Mouse (Mus musculus): Measurements from ENCODE around the gene Slc12a8. TPM values are rescaled to one million over a fixed set of nuclear protein-coding genes. Genes with fewer than 3 reads are reported as not detected.

Gene Slc12a8
- polyA plus RNA-seq, 1 experiment from 2014 or later = 6.2 TPM

- no peaks in the 10 kb centered on the region for H3K9me3 ChIP-seq
- H3K4me1 ChIP-seq (replicated peaks) = peaks cover 18% of the 10 kb centered on the region
- peak within 1 kb of the TSS; percentile 87 for H3K4me3 ChIP-seq (replicated peaks)
- H3K36me3 ChIP-seq = no peaks in the 10 kb centered on the region
- peak within 1 kb of the TSS; percentile 95 for H3K9ac ChIP-seq
- H3K27ac ChIP-seq = peak within 1 kb of the TSS; percentile 83
- peak; percentile 93 for ATAC-seq
- H3K27me3 ChIP-seq (replicated peaks) = no peaks in the 10 kb centered on the region
- under 1% methylated on average over 37 of the region's 57 CpGs for WGBS
- peak within 1 kb of the TSS; percentile 91 for H3K4me2 ChIP-seq (replicated peaks)
Measured at GRCm38 (mm10) chr16:33684162-33684702, 167.1 kb downstream of the Slc12a8 start, which contains the start of gene Heg1. Gene Heg1, plus strand, starts transcription at chr16:33684370.

DNA sequence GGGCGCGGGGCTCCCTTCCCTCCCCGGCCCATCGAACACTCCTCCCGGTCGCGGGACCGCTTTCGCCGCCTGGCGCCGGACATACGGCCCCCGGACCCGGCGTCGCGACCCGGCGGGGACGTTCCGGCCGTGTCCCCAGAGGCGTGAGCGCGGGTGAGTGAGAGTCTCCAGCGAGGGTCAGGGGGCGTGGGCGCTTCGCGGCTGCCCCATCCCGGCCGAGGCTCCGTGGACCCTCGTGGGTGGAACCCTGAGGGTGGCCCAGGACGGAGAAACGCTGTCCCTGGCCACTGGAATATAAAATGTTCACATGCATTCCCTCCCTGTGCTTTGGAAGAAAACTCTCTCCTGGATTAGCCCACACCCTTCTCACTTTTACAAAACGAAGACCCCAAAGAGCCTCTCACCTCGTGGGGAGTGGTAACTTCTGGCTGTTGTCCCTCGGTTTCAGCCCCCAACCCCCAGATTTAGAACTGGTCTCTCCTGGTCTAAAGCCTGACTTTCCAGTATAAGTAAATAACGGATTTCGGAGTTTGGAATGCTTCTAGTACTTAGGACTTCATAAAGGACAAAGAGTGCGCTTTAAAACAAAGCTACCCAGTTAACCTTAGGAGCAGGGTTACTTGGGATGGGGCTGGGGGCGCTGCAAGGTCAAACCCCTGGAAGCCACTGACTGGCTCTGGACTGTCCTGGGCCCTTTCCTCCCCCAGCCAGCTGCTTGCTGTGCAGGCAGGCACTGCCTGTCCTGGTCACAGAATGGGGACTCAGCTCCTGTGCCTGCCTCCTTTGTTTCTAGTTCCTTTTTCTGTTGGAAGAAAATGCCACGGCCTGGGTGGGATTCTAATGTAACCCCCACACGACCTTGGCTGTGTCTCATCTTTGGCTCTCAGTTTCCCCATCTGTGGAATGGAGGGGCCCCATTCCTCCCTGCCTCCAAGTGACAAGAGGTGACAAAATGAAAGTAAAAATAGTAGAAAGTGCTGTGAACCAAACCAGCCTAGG, 167.9 kb downstream of the Slc12a8 start:
- peak overlapping the region; percentile 91 for H3K4me2 ChIP-seq (replicated peaks)
- peaks cover 18% of the 10 kb centered on the region for H3K4me1 ChIP-seq (replicated peaks)
- H3K9me3 ChIP-seq = no peaks in the 10 kb centered on the region
- H3K36me3 ChIP-seq = no peaks in the 10 kb centered on the region
- peak; percentile 64 for ATAC-seq
- H3K9ac ChIP-seq = peak overlapping the region; percentile 95
- H3K4me3 ChIP-seq (replicated peaks) = peak overlapping the region; percentile 87
- 1% methylated on average over 46 of the region's 46 CpGs for WGBS
- no peaks in the 10 kb centered on the region for H3K27me3 ChIP-seq (replicated peaks)
- H3K27ac ChIP-seq = peak overlapping the region; percentile 83

DNA sequence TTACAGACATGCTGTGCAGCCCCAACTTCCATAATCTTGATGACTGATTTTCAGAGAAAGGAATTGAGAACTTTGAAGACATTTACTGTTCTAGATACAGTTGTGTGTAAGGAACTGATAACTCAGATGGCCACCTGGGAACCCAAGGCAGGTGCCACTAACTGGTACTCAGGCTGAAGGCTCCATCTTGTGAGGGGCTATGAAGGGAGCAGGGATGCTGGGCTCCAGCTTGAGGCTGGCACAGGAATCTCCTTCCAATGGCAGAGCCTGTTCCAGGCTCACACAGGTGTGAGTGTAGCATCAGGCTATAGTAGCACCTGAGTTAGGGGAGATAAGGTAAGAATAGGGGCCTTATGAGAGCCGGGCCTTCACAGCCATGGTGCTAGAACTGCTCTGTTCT, 168.9 kb downstream of the Slc12a8 start:
- H3K27me3 ChIP-seq (replicated peaks) = no peaks in the 10 kb centered on the region
- peaks cover 13% of the 10 kb centered on the region for H3K4me1 ChIP-seq (replicated peaks)
- no peaks in the 10 kb centered on the region for H3K9me3 ChIP-seq
- H3K4me3 ChIP-seq (replicated peaks) = peak overlapping the region; percentile 87
- H3K36me3 ChIP-seq = no peaks in the 10 kb centered on the region
- peak overlapping the region; percentile 95 for H3K9ac ChIP-seq
- 75% methylated on average over 1 of the region's 1 CpGs for WGBS
- H3K27ac ChIP-seq = no peak overlapping the region
- peak overlapping the region; percentile 91 for H3K4me2 ChIP-seq (replicated peaks)
- ATAC-seq = no peak

GRCm38 (mm10) chr16:33687724-33688123, 170.6 kb downstream of the Slc12a8 start:
- Histone ChIP-seq H3K4me1 (replicated peaks) (peaks cover 13% of the 10 kb centered on the region), H3K9ac (no peak overlapping the region), H3K4me3 (replicated peaks) (no peak overlapping the region), H3K36me3 (no peaks in the 10 kb centered on the region), H3K27ac (no peak overlapping the region), H3K27me3 (replicated peaks) (no peaks in the 10 kb centered on the region), H3K4me2 (replicated peaks) (peak overlapping the region; percentile 91; the same call in 1 of the 2 replicates), H3K9me3 (no peaks in the 10 kb centered on the region)
- no peak for ATAC-seq
- 72% methylated on average over 3 of the region's 3 CpGs for WGBS

DNA sequence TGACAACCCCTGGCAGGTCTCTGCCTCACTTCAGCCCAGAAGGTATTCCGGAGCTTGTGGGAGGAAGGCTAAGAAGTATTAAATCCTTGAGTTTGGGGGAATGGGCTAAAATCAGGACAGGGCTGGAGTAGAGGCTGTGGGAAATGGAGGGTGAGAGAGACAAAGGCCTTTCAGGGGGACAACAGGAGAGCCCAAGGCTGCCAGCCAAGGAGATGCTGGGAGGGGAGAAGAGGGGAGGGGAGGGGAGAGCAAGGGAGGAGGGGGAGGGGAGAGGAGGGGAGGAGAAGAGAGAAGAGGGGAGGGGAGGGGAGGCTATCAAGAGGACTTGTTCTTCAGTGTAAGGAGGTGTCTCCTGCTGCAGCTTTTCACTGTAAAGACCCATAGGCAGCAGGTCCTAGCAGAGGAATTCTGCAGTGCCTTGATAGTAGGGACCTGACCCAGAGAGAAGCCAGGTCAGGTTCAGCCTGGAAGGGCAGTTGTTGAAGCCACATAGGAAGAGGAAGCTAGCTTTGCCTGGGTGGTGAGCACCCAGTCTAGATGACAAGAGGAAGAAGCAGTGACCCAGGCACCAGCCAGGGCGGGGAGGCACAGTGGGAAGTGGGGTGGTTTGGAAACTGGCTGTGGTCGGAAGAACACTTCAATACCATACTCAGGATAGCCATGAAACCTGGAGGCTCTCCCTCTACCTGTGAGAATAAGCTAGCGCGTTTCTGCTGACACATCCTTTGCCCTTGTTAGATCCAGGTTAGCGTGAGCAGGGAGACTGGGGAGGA, 174.0 kb downstream of the Slc12a8 start:
- H3K9ac ChIP-seq = no peak overlapping the region
- peaks cover 12% of the 10 kb centered on the region for H3K4me1 ChIP-seq (replicated peaks)
- H3K27me3 ChIP-seq (replicated peaks) = no peaks in the 10 kb centered on the region
- no peak for ATAC-seq
- no peak overlapping the region for H3K27ac ChIP-seq
- no peaks in the 10 kb centered on the region for H3K36me3 ChIP-seq
- H3K9me3 ChIP-seq = no peaks in the 10 kb centered on the region
- WGBS = 80% methylated on average over 6 of the region's 6 CpGs
- H3K4me2 ChIP-seq (replicated peaks) = no peak overlapping the region
- H3K4me3 ChIP-seq (replicated peaks) = no peak overlapping the region

DNA sequence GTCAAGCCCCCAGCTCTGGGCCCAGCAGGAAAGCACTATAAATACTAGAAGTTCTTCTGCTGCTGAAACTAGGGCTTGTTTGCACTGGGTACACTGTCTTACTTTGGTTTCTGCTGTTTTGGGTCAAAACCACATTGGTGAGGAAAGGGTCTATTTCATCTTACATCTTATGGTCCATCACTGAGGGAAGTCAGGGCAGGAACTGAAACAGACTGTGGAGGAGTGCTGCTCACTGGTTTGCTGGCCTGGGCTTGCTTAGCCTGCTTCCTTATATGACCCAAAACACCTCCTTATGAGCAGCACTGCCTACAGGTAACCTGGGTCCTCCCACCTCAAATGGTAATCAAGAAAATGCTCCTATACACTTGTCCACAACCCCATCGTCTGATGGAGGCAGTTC, 176.4 kb downstream of the Slc12a8 start:
- H3K27ac ChIP-seq = no peak overlapping the region
- no peak overlapping the region for H3K4me3 ChIP-seq (replicated peaks)
- H3K4me1 ChIP-seq (replicated peaks) = peaks cover 10% of the 10 kb centered on the region
- no peaks in the 10 kb centered on the region for H3K27me3 ChIP-seq (replicated peaks)
- no peak for ATAC-seq
- no peaks in the 10 kb centered on the region for H3K9me3 ChIP-seq
- no peak overlapping the region for H3K4me2 ChIP-seq (replicated peaks)
- H3K9ac ChIP-seq = no peak overlapping the region
- WGBS = 88% methylated on average over 1 of the region's 1 CpGs
- no peaks in the 10 kb centered on the region for H3K36me3 ChIP-seq

GRCm38 (mm10) chr16:33696811-33697575, 179.9 kb downstream of the Slc12a8 start:
- Histone ChIP-seq H3K4me1 (replicated peaks) (peaks cover 15% of the 10 kb centered on the region), H3K36me3 (no peaks in the 10 kb centered on the region), H3K27ac (peak overlapping the region; percentile 20), H3K9ac (no peak overlapping the region), H3K27me3 (replicated peaks) (no peaks in the 10 kb centered on the region), H3K9me3 (no peaks in the 10 kb centered on the region), H3K4me3 (replicated peaks) (no peak overlapping the region), H3K4me2 (replicated peaks) (no peak overlapping the region)
- ATAC-seq = no peak
- 63% methylated on average over 13 of the region's 13 CpGs for WGBS

DNA sequence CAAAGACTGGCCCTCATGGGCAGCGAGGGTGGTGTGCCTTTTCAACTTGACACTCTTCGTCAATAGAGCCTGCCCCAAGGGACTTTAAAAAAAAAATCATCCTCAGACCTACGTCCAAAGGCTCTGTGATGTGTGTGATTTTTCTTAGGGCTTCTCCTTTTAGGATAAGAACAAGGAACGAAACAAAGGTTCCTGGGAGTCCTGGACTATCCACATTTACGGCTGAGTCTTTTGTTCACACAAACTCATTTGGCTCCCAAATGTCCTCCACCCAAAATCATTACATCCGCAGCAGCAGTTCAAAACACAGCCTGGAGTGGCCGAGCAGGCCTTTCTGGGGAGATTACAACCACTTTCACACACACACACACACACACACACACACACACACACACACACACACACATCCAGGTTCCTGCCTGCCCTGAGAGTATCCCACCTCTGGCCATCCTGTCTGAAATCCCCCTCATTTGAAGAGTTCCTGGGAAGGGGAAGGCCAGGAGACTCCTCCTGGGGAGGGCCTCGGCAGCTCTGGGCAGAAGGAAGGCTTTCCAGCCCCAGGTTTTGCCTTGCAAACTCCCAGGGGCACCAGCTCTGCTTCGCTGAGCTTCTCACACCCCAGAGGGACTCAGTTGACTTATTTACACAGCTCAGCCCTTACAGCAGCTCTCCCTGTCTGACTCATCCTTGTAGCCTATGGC, 180.6 kb downstream of the Slc12a8 start:
- no peak overlapping the region for H3K4me2 ChIP-seq (replicated peaks)
- peak; percentile 59; the same call in 1 of the 2 replicates for ATAC-seq
- WGBS = 46% methylated on average over 9 of the region's 9 CpGs
- H3K9ac ChIP-seq = no peak overlapping the region
- H3K4me1 ChIP-seq (replicated peaks) = peaks cover 15% of the 10 kb centered on the region
- no peak overlapping the region for H3K4me3 ChIP-seq (replicated peaks)
- H3K27ac ChIP-seq = peak overlapping the region; percentile 49
- H3K9me3 ChIP-seq = no peaks in the 10 kb centered on the region
- H3K27me3 ChIP-seq (replicated peaks) = no peaks in the 10 kb centered on the region
- H3K36me3 ChIP-seq = no peaks in the 10 kb centered on the region

GRCm38 (mm10) chr16:33698277-33698790, 181.2 kb downstream of the Slc12a8 start:
- Histone ChIP-seq H3K27ac (peak overlapping the region; percentile 49; the same call in 1 of the 2 replicates), H3K9ac (no peak overlapping the region), H3K4me3 (replicated peaks) (no peak overlapping the region), H3K36me3 (no peaks in the 10 kb centered on the region), H3K4me2 (replicated peaks) (peak overlapping the region; percentile 24; the same call in 1 of the 2 replicates), H3K27me3 (replicated peaks) (no peaks in the 10 kb centered on the region), H3K4me1 (replicated peaks) (peaks cover 15% of the 10 kb centered on the region), H3K9me3 (no peaks in the 10 kb centered on the region)
- peak; percentile 53 for ATAC-seq
- WGBS = 36% methylated on average over 12 of the region's 12 CpGs

DNA sequence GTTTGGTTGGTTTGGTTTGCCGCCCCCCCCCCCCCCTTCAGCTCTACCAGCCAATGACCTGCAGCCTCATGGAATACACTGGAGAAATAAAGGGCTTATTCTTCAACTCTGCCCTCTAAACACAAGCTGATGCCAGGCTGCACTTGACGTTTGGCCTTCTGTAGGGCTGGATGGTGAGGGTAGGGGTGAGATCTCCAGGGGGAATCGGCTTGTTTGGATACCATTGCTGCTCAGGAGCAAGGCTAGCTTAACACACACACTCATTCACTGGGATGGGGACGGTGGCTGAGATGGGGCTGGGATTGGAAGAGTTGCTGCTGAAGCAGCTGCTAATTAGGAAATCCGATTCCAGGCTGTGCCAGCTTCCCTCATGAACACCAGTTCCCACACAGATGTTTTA, 183.5 kb downstream of the Slc12a8 start:
- Histone ChIP-seq H3K4me2 (replicated peaks) (no peak overlapping the region), H3K4me1 (replicated peaks) (peaks cover 24% of the 10 kb centered on the region), H3K27ac (no peak overlapping the region), H3K27me3 (replicated peaks) (no peaks in the 10 kb centered on the region), H3K4me3 (replicated peaks) (no peak overlapping the region), H3K9me3 (no peaks in the 10 kb centered on the region), H3K9ac (no peak overlapping the region), H3K36me3 (no peaks in the 10 kb centered on the region)
- 77% methylated on average over 5 of the region's 5 CpGs for WGBS
- no peak for ATAC-seq

DNA sequence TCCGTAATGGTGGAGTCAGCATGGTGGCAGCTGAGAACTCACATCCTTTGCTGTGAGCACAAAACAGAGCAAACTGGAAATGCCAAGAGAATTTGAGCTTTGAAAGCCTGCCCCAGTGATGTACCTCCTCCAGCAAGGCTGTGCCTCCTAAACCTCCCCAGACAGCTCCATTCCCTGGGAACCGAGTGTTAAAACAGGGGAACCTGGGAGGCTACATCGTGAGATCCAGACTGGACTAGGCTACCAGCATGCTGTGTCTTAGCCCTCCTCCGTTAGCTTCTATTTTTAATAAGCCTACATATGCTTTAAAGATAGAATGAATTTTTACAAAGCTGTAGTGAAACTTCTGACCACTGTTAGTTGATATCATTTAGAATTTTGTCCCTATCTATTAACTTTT, 184.7 kb downstream of the Slc12a8 start:
- H3K4me1 ChIP-seq (replicated peaks) = peaks cover 25% of the 10 kb centered on the region
- H3K27ac ChIP-seq = no peak overlapping the region
- WGBS = 91% methylated on average over 4 of the region's 4 CpGs
- H3K4me3 ChIP-seq (replicated peaks) = no peak overlapping the region
- no peaks in the 10 kb centered on the region for H3K27me3 ChIP-seq (replicated peaks)
- no peak overlapping the region for H3K4me2 ChIP-seq (replicated peaks)
- H3K9me3 ChIP-seq = no peaks in the 10 kb centered on the region
- no peaks in the 10 kb centered on the region for H3K36me3 ChIP-seq
- ATAC-seq = no peak
- no peak overlapping the region for H3K9ac ChIP-seq

Data from intestine, embryonic 15.5 days (tissue).